In the genomic region with DNA sequence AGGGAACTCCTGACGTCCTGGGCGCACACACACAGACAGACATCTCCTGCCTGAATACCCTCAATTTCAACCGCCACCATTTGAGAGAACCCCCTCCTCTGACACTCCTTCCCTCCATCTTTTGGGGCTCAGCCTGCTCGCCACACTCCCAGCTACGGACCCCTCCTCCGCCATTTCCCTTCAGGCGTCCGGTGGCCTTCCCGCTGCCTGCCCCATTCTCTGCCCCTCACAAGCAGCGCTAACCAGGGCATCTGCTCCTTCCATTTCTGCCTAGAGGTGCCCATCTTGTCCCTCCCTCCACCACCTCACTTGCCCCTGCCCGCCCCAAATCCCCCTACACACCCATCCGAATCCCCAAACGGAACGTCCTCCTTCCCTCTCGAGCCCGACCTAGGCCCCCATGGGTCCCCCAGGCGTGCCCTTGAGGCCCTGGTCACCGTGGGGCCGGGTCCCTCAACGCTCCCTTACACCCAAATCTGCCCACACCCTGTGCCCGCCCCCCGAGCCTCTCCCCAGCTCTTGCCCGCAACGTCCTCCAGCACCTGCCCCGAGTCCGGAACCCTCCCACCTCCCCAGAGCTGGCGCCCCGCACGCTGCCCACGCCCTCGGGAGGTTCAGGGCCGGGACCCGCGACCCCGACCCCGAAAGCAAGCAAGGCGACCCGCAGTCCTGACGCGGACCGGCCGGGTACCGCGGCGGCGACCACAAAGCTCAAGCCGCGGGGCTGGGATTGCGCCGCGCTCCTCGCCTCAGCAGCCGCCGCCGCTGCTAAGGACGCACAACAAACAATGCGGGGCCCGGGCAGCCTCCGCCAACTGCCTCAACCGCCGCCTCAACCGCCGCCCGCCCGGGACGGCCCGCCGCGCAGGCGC, we compare ENCODE assay signal across 8 mouse cellular contexts. TPM values are rescaled to one million over a fixed set of nuclear protein-coding genes. Genes with fewer than 3 reads are reported as not detected.
DNase-seq lines count a peak whose midpoint lies in the region; ATAC-seq and TF ChIP-seq lines count a peak whose summit lies in the region.

No protein-coding gene starts in this region.

- H3K27ac ChIP-seq in cerebellum, adult 2 months (ENCODE audit: insufficient read depth, low read length), result peak overlapping the region; percentile 83
- peak overlapping the region; percentile 98 for H3K27ac ChIP-seq in forebrain, postnatal 0 days (ENCODE audit: low read depth, low read length)
- peak overlapping the region; percentile 99 for H3K27ac ChIP-seq in hindbrain, embryonic 14.5 days
- peak overlapping the region; percentile 99 for H3K27ac ChIP-seq in midbrain, embryonic 16.5 days (ENCODE audit: low read length)

- 1% methylated on average over 70 of the region's 70 CpGs for WGBS in cerebellum, adult 2 months
- 1% methylated on average over 54 of the region's 70 CpGs for WGBS in forebrain, postnatal 0 days
- under 1% methylated on average over 51 of the region's 70 CpGs for WGBS in hindbrain, embryonic 14.5 days
- WGBS in midbrain, embryonic 16.5 days, result under 1% methylated on average over 47 of the region's 70 CpGs

- no peak for TF ChIP-seq POLR2A in cerebellum, adult 2 months (IDR thresholded peaks at IDR 0.05; ENCODE audit: borderline replicate concordance, insufficient read depth, low read length)

- peak overlapping the region; percentile 68 for H3K4me2 ChIP-seq in forebrain, postnatal 0 days (ENCODE audit: low read depth)
- peak overlapping the region; percentile 70 for H3K4me2 ChIP-seq in hindbrain, embryonic 14.5 days (replicated peaks)
- H3K4me2 ChIP-seq in midbrain, embryonic 16.5 days (ENCODE audit: low read length), result peak overlapping the region; percentile 86

- no peaks in the 10 kb centered on the region for H3K27me3 ChIP-seq in cerebellum, adult 2 months (ENCODE audit: control insufficient read depth, insufficient read depth, low read length)
- no peaks in the 10 kb centered on the region for H3K27me3 ChIP-seq in forebrain, postnatal 0 days (ENCODE audit: insufficient read depth, low read length)
- no peaks in the 10 kb centered on the region for H3K27me3 ChIP-seq in hindbrain, embryonic 14.5 days (ENCODE audit: control insufficient read depth, insufficient read depth, low read length)
- H3K27me3 ChIP-seq in midbrain, embryonic 16.5 days (ENCODE audit: control insufficient read depth, insufficient read depth, low read depth, low read length), result no peaks in the 10 kb centered on the region

- ATAC-seq in forebrain, postnatal 0 days, result peak; percentile 57
- ATAC-seq in hindbrain, embryonic 14.5 days (ENCODE audit: low FRiP score), result peak; percentile 63
- ATAC-seq in midbrain, embryonic 16.5 days, result peak; percentile 73

- H3K9ac ChIP-seq in forebrain, postnatal 0 days, result peak overlapping the region; percentile 93
- H3K9ac ChIP-seq in hindbrain, embryonic 14.5 days, result peak overlapping the region; percentile 97
- H3K9ac ChIP-seq in midbrain, embryonic 16.5 days (ENCODE audit: low read depth, low read length), result peak overlapping the region; percentile 100

- TF ChIP-seq CTCF in cerebellum, adult 2 months (IDR thresholded peaks at IDR 0.05; ENCODE audit: borderline replicate concordance, insufficient read depth, low read depth, low read length), result no peak
- no peak for TF ChIP-seq CTCF in forebrain, postnatal 0 days (IDR thresholded peaks at IDR 0.05; ENCODE audit: low read depth)

- H3K9me3 ChIP-seq in forebrain, postnatal 0 days (ENCODE audit: low read length), result no peaks in the 10 kb centered on the region
- no peaks in the 10 kb centered on the region for H3K9me3 ChIP-seq in hindbrain, embryonic 14.5 days (ENCODE audit: control insufficient read depth, low read length)
- H3K9me3 ChIP-seq in midbrain, embryonic 16.5 days (replicated peaks; ENCODE audit: control insufficient read depth, low read length, poor library complexity, severe bottlenecking), result no peaks in the 10 kb centered on the region

- intact Hi-C loops in left cerebral cortex, postnatal 10 days (cut with DNase I), result no loop called here
- intact Hi-C loops in left cerebral cortex, postnatal 25 days (cut with DNase I), result loop anchor here (2.0 kb wide), 1 partner anchor 68 kb away; no protein-coding TSS in a partner anchor

- peak; percentile 28 to 70 for DNase-seq in left cerebral cortex, postnatal 10 days (ENCODE audit: extremely low spot score in 1 of 2, low spot score in 2 of 2)
- DNase-seq in left cerebral cortex, postnatal 25 days (ENCODE audit: low spot score in 2 of 2), result no peak
- DNase-seq in cerebellum, adult 2 months, result peak; percentile 58 to 60
- peak; percentile 50 for DNase-seq in forebrain, postnatal 0 days
- peak; percentile 36 for DNase-seq in hindbrain, embryonic 14.5 days (ENCODE audit: low spot score)
- DNase-seq in liver, result peak; percentile 49
- DNase-seq in testis, postnatal 10 days (ENCODE audit: low spot score), result peak; percentile 70

- no peaks in the 10 kb centered on the region for H3K36me3 ChIP-seq in forebrain, postnatal 0 days (ENCODE audit: insufficient read depth)
- no peaks in the 10 kb centered on the region for H3K36me3 ChIP-seq in hindbrain, embryonic 14.5 days (replicated peaks; ENCODE audit: control insufficient read depth, insufficient read depth)
- no peaks in the 10 kb centered on the region for H3K36me3 ChIP-seq in midbrain, embryonic 16.5 days (ENCODE audit: control insufficient read depth, insufficient read depth, low read length)

- peak overlapping the region; percentile 88 for H3K4me3 ChIP-seq in cerebellum, adult 2 months (replicated peaks; ENCODE audit: insufficient read depth, low read depth, low read length)
- H3K4me3 ChIP-seq in forebrain, postnatal 0 days (ENCODE audit: low read depth, low read length), result peak overlapping the region; percentile 96
- H3K4me3 ChIP-seq in hindbrain, embryonic 14.5 days (replicated peaks; ENCODE audit: low read length), result peak overlapping the region; percentile 96
- H3K4me3 ChIP-seq in midbrain, embryonic 16.5 days (ENCODE audit: low read depth, low read length), result peak overlapping the region; percentile 98

- peaks cover 6% of the 10 kb centered on the region; the same call in 1 of the 2 replicates for H3K4me1 ChIP-seq in cerebellum, adult 2 months (ENCODE audit: control insufficient read depth, insufficient read depth, low read length)
- peaks cover 19% of the 10 kb centered on the region for H3K4me1 ChIP-seq in forebrain, postnatal 0 days (ENCODE audit: insufficient read depth)
- H3K4me1 ChIP-seq in hindbrain, embryonic 14.5 days (replicated peaks; ENCODE audit: control insufficient read depth, insufficient read depth, low read length), result peaks cover 28% of the 10 kb centered on the region
- peaks cover 26% of the 10 kb centered on the region for H3K4me1 ChIP-seq in midbrain, embryonic 16.5 days (ENCODE audit: control insufficient read depth, insufficient read depth, low read length)

RNA-seq across cellular contexts. Expression of a gene that starts 1.1 kb away (rescaled TPM):
- 100 to 1,000 TPM; 240 to 244 TPM for total RNA-seq in left cerebral cortex, postnatal 10 days (2021)
- total RNA-seq in left cerebral cortex, postnatal 25 days (2021), result 100 to 1,000 TPM; 272 to 283 TPM
- polyA plus RNA-seq in cerebellum, adult 2 months (2012; rRNA removed), result 49.5 and 50.6 TPM in 2 replicates
- 101 and 138 TPM in 2 replicates for total RNA-seq in forebrain, postnatal 0 days (2014; rRNA removed)
- polyA plus RNA-seq in forebrain, postnatal 0 days (2015; fragmentation: Nextera tagmentation; extraction: Ambion mirVana), result 83.5 and 99.9 TPM in 2 replicates
- polyA plus RNA-seq in hindbrain, embryonic 14.5 days (2014; fragmentation: Nextera tagmentation; extraction: Ambion mirVana), result 132 and 141 TPM in 2 replicates
- polyA plus RNA-seq in midbrain, embryonic 16.5 days (2015; fragmentation: Nextera tagmentation; extraction: Ambion mirVana), result 108 and 119 TPM in 2 replicates

Comparison
In these comparisons a context has a peak if more than half of its experiments do, and no peak if none do; other contexts are left out.
1. DNase-seq: peak in left cerebral cortex, postnatal 10 days (2 of 2), cerebellum, adult 2 months (2 of 2), forebrain, postnatal 0 days (single experiment), hindbrain, embryonic 14.5 days (single experiment), liver (single experiment) and testis, postnatal 10 days (single experiment); none in left cerebral cortex, postnatal 25 days (0 of 2).
2. Peak in every context shown above with its lines, with median percentiles within 50 percentile points of each other: H3K27ac ChIP-seq, H3K4me3 ChIP-seq, ATAC-seq, H3K4me2 ChIP-seq and H3K9ac ChIP-seq.